Mouse (Mus musculus): ENCODE results near the gene Iqck.

The Iqck gene

GRCm38 (mm10) chr7:118911571-118911970, 56.0 kb downstream of the Iqck start:
- DNase-seq (ENCODE audit: low read depth, low spot score), result no peak

DNA sequence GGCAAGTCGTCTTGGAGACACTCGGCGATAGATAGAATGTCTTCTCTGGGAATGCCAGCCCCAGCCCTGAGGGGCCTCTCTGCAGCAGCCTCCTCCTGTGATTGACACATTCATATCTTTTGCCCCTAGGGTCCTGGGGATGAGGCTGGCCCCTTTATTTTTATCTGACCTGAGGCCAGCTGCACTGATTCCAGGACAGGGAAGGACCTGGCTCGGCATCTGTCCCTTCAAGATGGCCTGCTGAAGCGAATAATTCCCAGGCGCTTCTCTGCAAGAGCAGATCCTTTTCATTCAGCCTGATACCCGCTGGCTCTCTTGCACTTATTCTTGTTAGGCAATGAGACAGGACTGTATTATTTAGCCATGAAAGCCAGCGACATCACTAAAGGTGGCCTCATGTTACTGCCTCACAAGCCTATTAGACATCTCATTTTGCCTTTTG, 56.5 kb downstream of the Iqck start:
- no peak for DNase-seq (ENCODE audit: low read depth, low spot score)

GRCm38 (mm10) chr7:118914561-118915165, 59.1 kb downstream of the Iqck start:
- DNase-seq (ENCODE audit: low read depth, low spot score), result no peak

DNA sequence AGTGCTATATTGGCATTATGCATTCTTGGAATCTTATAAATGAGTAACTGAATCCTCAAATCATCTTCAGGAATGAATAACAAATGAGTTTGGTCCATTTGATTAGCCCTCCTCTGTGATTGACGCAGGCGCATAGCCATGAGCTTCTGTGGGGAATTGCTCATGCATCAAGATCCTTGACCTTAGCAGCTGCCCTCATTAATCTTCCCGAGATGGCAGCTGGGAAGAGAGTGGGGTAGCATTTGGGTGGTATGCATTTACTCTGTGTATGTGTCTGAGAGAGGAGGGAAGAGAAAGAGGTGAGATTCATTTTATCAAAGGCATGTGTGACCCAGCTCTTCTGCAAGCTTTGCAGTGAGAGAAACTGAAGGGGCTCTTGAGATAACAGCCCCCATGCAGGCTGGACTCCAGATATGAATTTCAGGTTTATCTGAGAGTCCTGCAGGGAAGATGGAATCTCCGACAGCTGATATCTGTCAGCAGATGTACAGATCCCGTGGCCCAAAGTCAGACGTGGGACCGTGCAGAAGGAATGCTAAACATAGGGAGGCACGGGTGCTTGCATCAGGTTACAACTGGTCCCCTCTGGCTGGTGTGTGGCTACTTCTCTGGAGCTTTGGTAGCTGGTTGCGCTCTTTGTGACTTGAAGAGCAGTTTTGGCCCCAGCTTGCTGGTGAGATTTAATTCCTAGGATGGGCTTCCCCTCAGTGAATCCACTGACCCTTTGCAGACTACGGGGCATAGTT, 63.9 kb downstream of the Iqck start:
- no peak for DNase-seq (ENCODE audit: low read depth, low spot score)

- no peak for DNase-seq (ENCODE audit: low read depth, low spot score)
Measured at GRCm38 (mm10) chr7:118922441-118923202, 67.1 kb downstream of the Iqck start.

- DNase-seq (ENCODE audit: low read depth, low spot score), result no peak
Measured at GRCm38 (mm10) chr7:118925547-118925946, 70.0 kb downstream of the Iqck start.

DNA sequence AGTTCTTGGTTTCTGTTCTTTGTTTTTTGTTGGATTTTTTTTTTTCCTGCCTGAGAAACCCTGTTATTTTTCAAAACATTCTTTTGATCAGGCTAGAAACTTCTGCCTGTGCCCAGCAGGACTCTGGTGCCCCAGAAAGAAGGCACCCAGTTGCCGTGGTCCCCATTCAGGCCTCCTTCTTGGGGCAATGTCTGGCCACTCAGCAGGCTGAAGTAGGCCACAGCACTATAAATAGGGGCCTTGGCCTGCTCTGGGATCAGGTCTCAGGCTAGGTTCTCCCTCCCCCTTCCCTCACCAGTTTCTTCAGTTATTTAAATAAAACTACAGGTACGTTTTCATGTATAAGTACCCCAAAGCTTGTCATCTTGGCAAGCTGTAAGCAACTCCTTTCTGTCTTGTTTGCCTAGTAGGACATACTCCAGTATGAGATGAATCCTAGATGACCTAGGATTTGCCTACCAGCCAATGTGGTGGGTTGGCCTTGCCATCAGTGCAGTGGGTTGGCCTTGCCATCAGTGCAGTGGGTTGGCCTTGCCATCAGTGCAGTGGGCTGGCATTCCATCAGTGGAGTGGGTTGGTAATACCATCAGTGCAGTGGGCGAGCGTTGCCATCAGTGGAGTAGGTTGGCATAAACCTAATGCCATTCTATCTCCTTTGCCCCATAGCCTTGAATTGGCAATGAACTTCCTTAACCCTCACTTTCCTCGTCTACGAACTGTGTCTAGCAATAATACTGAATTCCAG, 71.1 kb downstream of the Iqck start:
- no peak for DNase-seq (ENCODE audit: low read depth, low spot score)

- DNase-seq (ENCODE audit: low read depth, low spot score), result no peak
Measured at GRCm38 (mm10) chr7:118927279-118927678, 71.7 kb downstream of the Iqck start.

- DNase-seq (ENCODE audit: low read depth, low spot score), result no peak
Measured at GRCm38 (mm10) chr7:118928316-118928715, 72.8 kb downstream of the Iqck start.

DNA sequence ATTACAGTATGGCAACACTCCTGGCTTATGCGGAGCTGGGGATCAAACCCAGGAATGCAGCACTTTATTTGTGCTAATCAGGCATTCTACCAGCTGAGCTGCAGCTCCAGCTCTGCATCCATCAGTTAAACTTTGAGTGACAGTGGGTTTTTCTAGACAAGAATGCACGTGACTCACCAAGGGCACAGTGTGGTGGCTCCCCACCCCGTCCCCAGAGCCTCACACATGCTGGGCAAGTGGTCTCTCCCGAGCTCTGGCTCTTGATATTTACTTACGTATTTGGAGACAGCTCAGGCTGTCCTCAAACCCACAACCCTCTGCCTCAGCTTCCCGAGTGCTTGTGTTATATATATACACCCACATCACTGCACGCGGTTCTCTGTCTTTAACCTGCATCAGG, 73.4 kb downstream of the Iqck start:
- DNase-seq (ENCODE audit: low read depth, low spot score), result peak; percentile 24

DNA sequence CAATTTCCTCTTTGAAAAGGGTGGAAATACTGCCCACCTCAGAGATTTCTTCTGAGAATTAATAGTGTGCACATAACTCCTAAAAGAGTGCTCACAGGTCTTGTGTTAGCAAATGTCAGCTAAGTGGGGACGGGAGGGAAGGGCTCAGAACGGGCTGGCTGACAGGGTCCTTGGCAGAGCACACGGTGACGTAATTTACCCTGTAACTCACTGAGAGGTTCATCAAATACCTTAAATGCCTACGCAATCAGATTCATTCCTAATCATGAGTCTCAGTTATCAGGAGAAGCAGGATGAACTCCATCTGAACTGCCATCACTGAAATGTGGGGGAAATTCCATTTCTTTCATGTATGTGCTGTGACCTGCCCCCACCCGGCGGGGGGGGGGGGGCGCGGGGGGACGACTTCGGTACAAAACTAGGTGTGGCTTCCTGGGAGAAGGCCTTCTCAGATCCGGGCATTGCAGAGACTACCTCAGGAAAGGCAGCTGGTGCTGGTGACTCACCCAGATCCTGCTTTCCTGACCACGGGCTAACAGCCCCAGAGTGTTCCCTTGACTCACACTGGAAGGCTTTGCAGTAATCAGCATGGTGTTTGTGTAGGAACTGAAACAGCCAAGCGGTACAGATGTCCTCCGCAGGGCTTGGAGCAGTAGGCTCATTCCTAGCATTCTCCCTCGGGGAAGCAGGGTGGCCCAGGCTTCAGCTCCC, 74.2 kb downstream of the Iqck start:
- peak; percentile 96 for DNase-seq (ENCODE audit: low read depth, low spot score)

GRCm38 (mm10) chr7:118931502-118932395, 76.2 kb downstream of the Iqck start:
- DNase-seq (ENCODE audit: low read depth, low spot score), result peak; percentile 61

DNA sequence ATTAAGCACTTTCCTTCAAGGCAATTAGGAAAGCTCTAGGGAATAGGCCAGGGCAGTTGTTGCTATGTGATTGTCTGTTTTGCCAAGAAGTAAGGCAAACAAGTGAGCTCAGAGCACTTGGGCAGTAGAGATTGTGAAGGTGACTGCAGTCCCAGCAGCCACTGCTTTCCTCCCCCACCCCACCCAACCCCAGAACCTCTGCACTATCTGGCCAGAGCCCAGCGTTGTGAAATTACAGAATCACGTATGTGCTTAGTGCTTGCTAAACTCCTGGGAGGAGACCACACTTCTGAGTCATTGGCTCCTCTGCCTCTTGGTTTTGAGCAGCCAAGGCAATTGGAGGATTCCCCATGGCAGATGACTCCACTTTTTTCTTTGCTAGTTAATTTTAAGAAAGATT, 79.8 kb downstream of the Iqck start:
- DNase-seq (ENCODE audit: low read depth, low spot score), result peak; percentile 92

DNA sequence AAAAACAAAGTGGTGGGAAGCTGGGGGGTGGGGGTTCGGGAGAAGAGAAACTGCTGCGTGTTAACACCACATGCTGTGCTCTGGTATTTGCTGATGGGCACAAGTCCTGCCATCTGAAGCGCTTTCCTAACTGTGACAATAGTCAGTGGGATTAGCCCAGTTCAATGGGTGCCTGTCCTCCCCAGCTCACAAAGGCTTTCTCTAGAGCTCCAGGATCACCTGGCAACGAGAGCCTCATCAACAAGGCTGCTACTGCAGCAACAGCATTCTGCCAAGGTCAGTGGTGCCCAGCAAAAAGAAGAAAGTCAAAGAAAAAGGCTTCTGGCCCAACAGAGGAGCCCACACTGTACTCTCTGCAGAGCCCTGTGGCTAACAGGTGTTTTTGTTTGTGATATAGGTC, 81.3 kb downstream of the Iqck start:
- DNase-seq (ENCODE audit: low read depth, low spot score), result no peak

- DNase-seq (ENCODE audit: low read depth, low spot score), result no peak
Measured at GRCm38 (mm10) chr7:118937469-118938387, 82.2 kb downstream of the Iqck start.

DNA sequence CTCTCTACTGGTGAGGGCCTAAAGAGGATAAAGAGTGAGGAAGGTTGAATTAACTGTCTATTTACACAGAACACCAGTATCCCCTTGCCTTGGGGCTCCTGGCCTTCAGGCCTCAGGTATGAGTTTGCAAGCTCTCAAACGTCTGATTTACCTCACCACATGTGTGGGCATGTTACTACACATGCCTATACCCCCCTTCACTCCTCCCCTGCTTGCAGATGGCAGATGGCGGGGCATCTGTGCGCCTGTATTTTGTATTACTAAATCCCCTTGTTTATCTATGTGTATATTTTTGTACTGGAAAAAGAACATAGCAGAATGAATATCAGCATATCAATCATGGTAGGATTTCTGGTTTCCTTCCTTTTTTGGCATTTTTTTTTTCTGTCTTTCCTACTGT, 86.7 kb downstream of the Iqck start:
- no peak for DNase-seq (ENCODE audit: low read depth, low spot score)

- DNase-seq (ENCODE audit: low read depth, low spot score), result no peak
Measured at GRCm38 (mm10) chr7:118943170-118943569, 87.6 kb downstream of the Iqck start.

DNA sequence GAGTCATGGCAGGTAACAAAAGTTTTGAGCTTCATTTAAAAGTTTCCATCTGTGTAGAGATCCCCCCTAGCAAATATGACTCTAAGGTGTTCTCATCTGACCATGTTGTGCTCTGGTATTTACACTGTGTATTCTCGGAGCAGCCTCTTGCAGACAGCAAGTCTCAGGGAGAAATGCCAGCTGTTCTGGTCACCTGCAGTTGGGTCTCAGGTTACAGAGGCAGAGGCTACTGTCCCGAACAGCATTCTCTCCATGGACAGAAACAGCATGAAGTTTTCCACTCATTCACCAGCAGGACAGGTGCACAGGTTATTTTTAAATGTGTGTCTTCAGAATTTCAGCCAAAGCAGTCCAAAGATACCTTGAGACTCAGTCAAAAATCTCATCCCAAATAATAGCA, 89.3 kb downstream of the Iqck start:
- no peak for DNase-seq (ENCODE audit: low read depth, low spot score)

GRCm38 (mm10) chr7:118947241-118947640, 91.7 kb downstream of the Iqck start:
- peak; percentile 14 for DNase-seq (ENCODE audit: low read depth, low spot score)
